Mouse (Mus musculus): ENCODE data around the gene Mafk.

GRCm38 (mm10) chr5:139781406-139781805 lies 9.9 kb upstream of the Mafk start:
- no peak for TF ChIP-seq CTCF (IDR thresholded peaks at IDR 0.05; ENCODE audit: borderline replicate concordance, insufficient read depth, low read length)
- TF ChIP-seq POLR2A (IDR thresholded peaks at IDR 0.05; ENCODE audit: low read depth, low read length) = no peak
